Mouse (Mus musculus) liver, embryonic 14.5 days (tissue): Measurements from ENCODE around the gene Gm4881. TPM values are rescaled to one million over a fixed set of nuclear protein-coding genes. Genes with fewer than 3 reads are reported as not detected.
A peak's percentile ranks its signal among the peaks of the same experiment; 100 is the strongest.

Experiments used
- ATAC-seq: fragments of 200-750 bp; cut with Nextera tagmentation; 2 replicates; pipeline ENCODE4 v1.8.0; 2017; ENCODE audit warnings: moderate number of reproducible peaks, mild to moderate bottlenecking, moderate library complexity; ENCODE audit not compliant: insufficient read depth
- DNase-seq, 3 experiments: peaks; one replicate each; pipeline ENCODE4 v3.0.0-alpha.2; 2012 to 2013; ENCODE audit warnings: low read depth in 3 of 3, low spot score in 3 of 3
- H3K27ac ChIP-seq: fragments of 300-500 bp; sonication (generic); 2 replicates; pipeline ENCODE4 v1.5.1; 2014; ENCODE audit warnings: moderate library complexity, mild to moderate bottlenecking, control low read depth, inconsistent platforms
- H3K27me3 ChIP-seq: fragments of 300-500 bp; sonication (generic); 2 replicates; pipeline ENCODE4 v1.6.1; 2014; ENCODE audit warnings: mild to moderate bottlenecking, low read length, moderate library complexity; ENCODE audit not compliant: control insufficient read depth, insufficient read depth
- H3K36me3 ChIP-seq: fragments of 300-500 bp; sonication (generic); replicated peaks from 2 replicates; pipeline ENCODE4 v1.6.1; 2014; ENCODE audit warnings: low read depth; ENCODE audit not compliant: control insufficient read depth, insufficient read depth
- H3K4me1 ChIP-seq, 2 experiments: fragments of 200-500 bp in 1 of 2; fragments of 300-500 bp in 1 of 2; sonication (generic) in 1 of 2; replicated peaks; 2 replicates each; pipeline ENCODE4 v1.6.1; 2012 to 2014; ENCODE audit warnings: antibody characterized with exemption in 1 of 2, inconsistent platforms in 1 of 2, low read length in 1 of 2; ENCODE audit not compliant: control insufficient read depth in 2 of 2, insufficient read depth in 2 of 2
- H3K4me2 ChIP-seq: fragments of 300-500 bp; sonication (generic); 2 replicates; pipeline ENCODE4 v1.6.1; 2014; ENCODE audit warnings: low read depth, mild to moderate bottlenecking, control low read depth, moderate library complexity
- H3K4me3 ChIP-seq, 2 experiments: fragments of 200-500 bp in 1 of 2; fragments of 300-500 bp in 1 of 2; sonication (generic) in 1 of 2; 2 replicates each; pipeline ENCODE4 v1.5.1; 2012 to 2014; ENCODE audit warnings: low read depth in 2 of 2, low read length in 2 of 2, mild to moderate bottlenecking in 2 of 2, control low read depth in 1 of 2, inconsistent platforms in 1 of 2, moderate library complexity in 1 of 2; ENCODE audit not compliant: insufficient read depth in 1 of 2
- H3K9ac ChIP-seq: fragments of 300-500 bp; sonication (generic); replicated peaks from 2 replicates; pipeline ENCODE4 v1.6.1; 2014; ENCODE audit warnings: mild to moderate bottlenecking, control low read depth, moderate library complexity
- H3K9me3 ChIP-seq: fragments of 300-500 bp; sonication (generic); 2 replicates; pipeline ENCODE4 v1.6.1; 2016; ENCODE audit warnings: low read length, mixed read lengths; ENCODE audit not compliant: control insufficient read depth
- CTCF ChIP-seq: IDR thresholded peaks from 2 replicates; pipeline ENCODE4 v1.5.1; 2016; ENCODE audit warnings: antibody characterized with exemption, low read depth, control low read depth
- EP300 ChIP-seq: IDR thresholded peaks from 2 replicates; pipeline ENCODE4 v1.6.1; 2016; ENCODE audit warnings: antibody characterized with exemption, low read depth
- WGBS: fragments of 180-500 bp; shearing (Covaris S2); extraction: QIAGEN DNeasy Blood & Tissue Kit; methylation state at CpG from one replicate; pipeline ENCODE4 v1.1.7; 2014; ENCODE audit not compliant: insufficient replicate concordance; 5-methylcytosine and 5-hydroxymethylcytosine counted together
- polyA plus RNA-seq, 2 experiments: library from polyadenylated mRNA; depleted of rRNA in 1 of 2; stranded (reverse) in 1 of 2; unstranded in 1 of 2; fragments of >200 nt; fragmentation: Nextera tagmentation in 1 of 2; extraction: Ambion mirVana in 1 of 2; gene quantifications; 2 replicates each; pipeline versions ENCODE4 v1.2.1 to v1.2.3; 2012 to 2014

Gm4881 gene
- polyA plus RNA-seq, 2 experiments: not detected

DNA sequence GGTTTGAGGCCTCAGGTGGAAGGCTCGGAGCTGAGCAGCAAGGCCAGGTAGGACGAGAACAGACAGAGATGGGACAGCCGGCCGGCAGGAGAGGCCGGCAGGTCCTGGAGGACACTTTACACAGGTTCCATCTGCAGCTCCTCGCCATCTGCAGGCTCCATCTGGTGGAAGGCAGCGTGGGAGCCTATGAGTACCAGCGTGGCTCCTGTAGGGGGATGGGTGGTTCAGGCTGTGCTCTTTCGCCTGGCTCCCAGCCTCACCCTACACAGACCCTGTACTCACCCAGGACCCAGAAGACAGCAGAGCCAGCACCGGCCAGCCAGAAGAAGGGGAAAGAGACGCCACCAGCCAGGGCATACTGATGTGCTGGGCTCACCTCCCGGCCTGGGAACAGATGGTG is 25.5 kb upstream of the Gm4881 start:
- no peaks in the 10 kb centered on the region for H3K27me3 ChIP-seq
- no peaks in the 10 kb centered on the region for H3K9me3 ChIP-seq
- no peak overlapping the region for H3K9ac ChIP-seq
- DNase-seq (no peak), ATAC-seq (no peak)
- H3K4me1 ChIP-seq: no peaks in the 10 kb centered on the region; a peak in 1 of 4 replicates
- no peak overlapping the region for H3K4me2 ChIP-seq
- TF ChIP-seq CTCF (no peak), EP300 (no peak)
- H3K36me3 ChIP-seq: no peaks in the 10 kb centered on the region
- 75% methylated on average over 12 of the region's 12 CpGs for WGBS
- no peak overlapping the region for H3K27ac ChIP-seq
- no peak overlapping the region for H3K4me3 ChIP-seq

DNA sequence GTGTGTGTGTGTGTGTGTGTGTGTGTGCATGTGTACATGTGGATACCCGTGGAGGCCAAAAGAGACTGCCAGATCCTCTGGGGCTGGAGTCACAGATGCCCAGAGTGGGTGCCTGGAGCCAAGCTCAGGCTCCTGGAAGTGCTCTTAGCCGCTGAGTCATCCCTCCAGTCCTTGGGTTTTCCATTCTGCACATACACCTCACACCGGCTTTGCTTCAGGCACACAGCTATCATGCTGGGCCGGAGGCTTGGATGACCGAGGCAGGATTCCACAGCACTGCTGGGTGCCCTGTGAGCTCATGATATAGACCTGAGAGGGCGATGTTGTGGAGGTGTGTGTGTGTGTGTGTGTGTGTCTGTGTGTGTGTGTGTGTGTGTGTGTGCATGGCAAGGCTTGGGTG is 24.2 kb upstream of the Gm4881 start:
- ATAC-seq: no peak
- H3K36me3 ChIP-seq: no peaks in the 10 kb centered on the region
- no peak for DNase-seq
- WGBS: 59% methylated on average over 6 of the region's 6 CpGs
- no peak for TF ChIP-seq CTCF
- TF ChIP-seq EP300: no peak
- H3K9ac ChIP-seq: no peak overlapping the region
- H3K9me3 ChIP-seq: no peaks in the 10 kb centered on the region
- no peaks in the 10 kb centered on the region; a peak in 1 of 4 replicates for H3K4me1 ChIP-seq
- H3K27me3 ChIP-seq: no peaks in the 10 kb centered on the region
- H3K27ac ChIP-seq: no peak overlapping the region
- no peak overlapping the region for H3K4me3 ChIP-seq
- H3K4me2 ChIP-seq: no peak overlapping the region

DNA sequence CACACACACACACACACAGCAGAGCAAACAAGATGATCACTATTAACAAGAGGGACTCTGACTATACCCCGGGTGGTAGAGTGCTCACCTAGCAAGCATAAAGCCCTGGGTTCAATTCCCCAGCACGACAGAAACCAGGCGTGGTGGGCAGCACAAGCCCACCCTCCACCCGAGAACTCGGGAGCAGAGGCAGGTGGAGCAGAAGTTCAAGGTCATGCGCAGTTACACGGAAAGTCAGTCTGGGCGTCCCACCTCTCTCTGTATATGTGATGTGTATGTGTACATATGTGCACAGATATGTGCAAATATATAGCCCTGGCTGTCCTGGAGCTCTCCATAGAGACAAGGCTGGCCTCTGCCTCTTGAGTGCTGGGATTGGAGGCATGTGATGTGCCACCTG is 23.7 kb upstream of the Gm4881 start:
- TF ChIP-seq CTCF (no peak), EP300 (no peak)
- no peak overlapping the region for H3K27ac ChIP-seq
- H3K9ac ChIP-seq: no peak overlapping the region
- H3K27me3 ChIP-seq: no peaks in the 10 kb centered on the region
- H3K4me2 ChIP-seq: no peak overlapping the region
- no peak for DNase-seq
- no peaks in the 10 kb centered on the region for H3K9me3 ChIP-seq
- no peak for ATAC-seq
- no peaks in the 10 kb centered on the region for H3K36me3 ChIP-seq
- WGBS: 56% methylated on average over 8 of the region's 8 CpGs
- no peaks in the 10 kb centered on the region; a peak in 1 of 4 replicates for H3K4me1 ChIP-seq
- H3K4me3 ChIP-seq: no peak overlapping the region

DNA sequence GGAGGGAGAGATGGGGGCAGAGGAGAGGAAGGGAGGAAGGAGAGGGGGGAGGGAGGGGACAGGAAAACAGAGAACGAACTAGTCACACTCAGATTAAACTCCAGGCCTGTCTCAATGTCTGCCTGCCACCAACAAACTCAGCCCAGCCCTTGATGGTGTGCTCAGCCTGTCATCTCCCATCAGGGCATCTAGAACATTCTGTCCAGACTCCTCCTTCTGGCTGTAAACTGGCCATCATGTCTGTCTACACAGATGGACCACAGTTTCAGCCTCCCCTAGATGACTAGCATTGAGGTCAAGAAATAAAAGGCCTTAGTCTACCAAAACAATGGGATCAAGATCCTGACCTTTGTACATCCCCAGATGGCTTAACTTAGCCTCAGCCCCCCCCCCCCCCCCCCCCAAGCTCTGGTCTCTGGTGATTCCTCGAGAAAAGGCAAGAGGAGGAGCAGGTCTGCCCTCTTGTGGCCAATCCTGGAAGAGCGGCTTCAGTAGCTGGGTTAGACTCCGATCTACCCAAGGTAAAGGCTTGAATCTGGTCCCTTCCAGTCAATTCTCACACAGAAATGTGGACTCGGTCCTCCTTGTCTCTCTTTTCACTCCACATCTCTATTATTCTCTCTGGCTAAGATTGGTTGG is 20.7 kb upstream of the Gm4881 start:
- ATAC-seq: no peak

DNA sequence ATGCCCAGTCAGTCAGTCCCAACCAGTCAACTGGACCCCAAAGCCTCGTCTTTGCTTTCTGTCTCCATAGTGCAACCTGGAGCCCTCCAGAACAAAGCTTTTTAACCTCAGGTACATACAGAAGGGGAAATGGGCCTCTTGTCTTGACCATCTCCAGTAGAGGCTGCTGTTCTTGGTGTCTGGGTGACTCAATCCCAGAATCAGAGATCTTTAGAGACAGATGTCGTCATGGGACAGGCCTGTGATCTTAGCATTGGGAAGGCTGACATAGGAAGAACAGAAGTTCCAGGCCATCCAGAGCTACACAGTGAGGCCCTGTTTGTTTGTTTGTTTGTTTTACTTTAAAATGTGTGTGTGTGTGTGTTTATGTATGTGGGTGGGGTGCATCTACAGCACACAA is 20.0 kb upstream of the Gm4881 start:
- no peak for ATAC-seq
- Histone ChIP-seq H3K27me3 (no peaks in the 10 kb centered on the region), H3K36me3 (no peaks in the 10 kb centered on the region)

More for the DNA sequence above, 20.7 kb upstream of the Gm4881 start:
- no peak for TF ChIP-seq EP300
- TF ChIP-seq CTCF: peak; percentile 80
- no peaks in the 10 kb centered on the region for H3K36me3 ChIP-seq
- 3% methylated on average over 5 of the region's 5 CpGs for WGBS
- no peak overlapping the region for H3K27ac ChIP-seq
- no peaks in the 10 kb centered on the region for H3K4me1 ChIP-seq
- peak in 2 of 3 experiments; percentile 40 to 42 for DNase-seq
- no peaks in the 10 kb centered on the region for H3K9me3 ChIP-seq
- H3K4me2 ChIP-seq: no peak overlapping the region
- no peak overlapping the region for H3K9ac ChIP-seq
- no peak overlapping the region for H3K4me3 ChIP-seq
- H3K27me3 ChIP-seq: no peaks in the 10 kb centered on the region

More for the DNA sequence above, 20.0 kb upstream of the Gm4881 start:
- no peak overlapping the region for H3K27ac ChIP-seq
- TF ChIP-seq EP300 (no peak), CTCF (no peak)
- H3K9ac ChIP-seq: no peak overlapping the region
- WGBS: 39% methylated on average over 2 of the region's 2 CpGs
- no peaks in the 10 kb centered on the region for H3K9me3 ChIP-seq
- no peak overlapping the region for H3K4me3 ChIP-seq
- H3K4me1 ChIP-seq: no peaks in the 10 kb centered on the region
- no peak for DNase-seq
- H3K4me2 ChIP-seq: no peak overlapping the region
